ENCODE assay signal across 8 mouse cellular contexts in the genomic region with DNA sequence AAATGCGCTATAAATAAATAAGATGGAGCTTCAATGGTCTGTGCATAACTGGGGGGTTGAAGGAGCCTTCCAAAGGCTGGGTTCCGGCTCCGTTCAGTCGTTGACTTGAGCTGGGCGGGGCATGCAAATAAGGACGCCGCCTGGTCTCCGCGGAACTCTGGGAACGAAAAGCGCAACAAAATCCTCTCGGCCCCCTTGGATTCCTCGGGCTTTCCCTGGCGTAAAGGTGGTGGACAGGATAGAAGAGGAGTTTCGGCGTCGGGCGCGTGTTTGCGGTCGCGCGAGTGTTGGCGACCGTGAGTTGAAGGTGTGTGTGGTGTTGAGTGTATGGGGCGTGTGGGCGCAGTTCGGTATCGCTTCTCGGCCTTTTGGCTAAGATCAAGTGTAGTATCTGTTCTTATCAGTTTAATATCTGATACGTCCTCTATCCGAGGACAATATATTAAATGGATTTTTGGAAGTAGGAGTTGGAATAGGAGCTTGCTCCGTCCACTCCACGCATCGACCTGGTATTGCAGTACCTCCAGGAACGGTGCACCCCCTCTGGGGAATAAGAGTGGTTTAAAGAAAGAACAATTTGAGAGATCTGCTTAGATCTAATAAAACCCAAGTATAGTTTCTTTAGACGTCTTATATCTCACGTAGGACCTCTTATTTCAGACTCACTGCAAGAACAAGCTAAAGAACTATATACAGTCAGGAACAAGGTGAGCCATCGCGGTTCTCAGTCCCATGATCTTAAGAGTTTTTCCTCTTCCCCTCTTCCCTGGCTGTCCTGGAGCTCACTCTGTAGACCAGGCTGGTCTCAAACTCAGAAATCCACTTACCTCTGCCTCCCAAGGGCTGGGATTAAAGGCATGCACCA. TPM values are rescaled to one million over a fixed set of nuclear protein-coding genes. Genes with fewer than 3 reads are reported as not detected.
DNase-seq lines count a peak whose midpoint lies in the region; ATAC-seq and TF ChIP-seq lines count a peak whose summit lies in the region.
"Not testable (repeated sequence)": the region's sequence is repeated elsewhere in the genome, so short reads cannot be mapped to it uniquely, and the experiment has no call there.

No protein-coding gene starts in this region.

- ATAC-seq in embryonic facial prominence, embryonic 15.5 days (ENCODE audit: insufficient number of reproducible peaks, low FRiP score, low TSS enrichment, low read depth), result peak; percentile 92
- ATAC-seq in limb, embryonic 15.5 days (ENCODE audit: insufficient number of reproducible peaks, low FRiP score, low TSS enrichment, low read depth), result peak; percentile 92

- peak overlapping the region; percentile 43 for H3K4me2 ChIP-seq in embryonic facial prominence, embryonic 15.5 days (replicated peaks)
- peak overlapping the region; percentile 42 for H3K4me2 ChIP-seq in limb, embryonic 15.5 days

- not testable (repeated sequence) for H3K4me1 ChIP-seq in bone marrow, adult 2 months (ENCODE audit: control insufficient read depth, insufficient read depth, low read length); embryonic facial prominence, embryonic 15.5 days; limb, embryonic 15.5 days

- DNase-seq in 416B (ENCODE audit: low read depth), result peak; percentile 99
- peak; percentile 70 for DNase-seq in heart, adult 8-10 months (ENCODE audit: low spot score)
- peak; percentile 87 for DNase-seq in kidney, adult 9 months
- DNase-seq in monocyte, adult 2 months (ENCODE audit: low read depth in 1 of 2, low spot score in 2 of 2), result peak; percentile 46 to 77
- peak; percentile 73 to 83 for DNase-seq in spleen, postnatal 36 days (ENCODE audit: low spot score in 2 of 2)

- H3K27me3 ChIP-seq in embryonic facial prominence, embryonic 15.5 days; limb, embryonic 15.5 days: not testable (repeated sequence)

- under 1% methylated on average over 38 of the region's 40 CpGs for WGBS in bone marrow, adult 2 months
- under 1% methylated on average over 39 of the region's 40 CpGs for WGBS in embryonic facial prominence, embryonic 15.5 days
- 1% methylated on average over 38 of the region's 40 CpGs for WGBS in limb, embryonic 15.5 days

- not testable (repeated sequence) for TF ChIP-seq CTCF in bone marrow, adult 2 months (IDR thresholded peaks at IDR 0.05; ENCODE audit: control insufficient read depth, insufficient read depth, low read length)

- H3K4me3 ChIP-seq in bone marrow, adult 2 months (replicated peaks; ENCODE audit: control insufficient read depth, low read depth, low read length), result not testable (repeated sequence)
- peak overlapping the region; percentile 27 for H3K4me3 ChIP-seq in embryonic facial prominence, embryonic 15.5 days (replicated peaks)
- peak overlapping the region; percentile 27 for H3K4me3 ChIP-seq in limb, embryonic 15.5 days

- TF ChIP-seq POLR2A in bone marrow, adult 2 months (IDR thresholded peaks at IDR 0.05; ENCODE audit: borderline replicate concordance, control insufficient read depth, low read depth, low read length), result peak; percentile 55

- H3K9ac ChIP-seq in embryonic facial prominence, embryonic 15.5 days, result peak overlapping the region; percentile 31; the same call in 1 of the 2 replicates
- H3K9ac ChIP-seq in limb, embryonic 15.5 days, result peak overlapping the region; percentile 51; the same call in 1 of the 2 replicates

- H3K9me3 ChIP-seq in embryonic facial prominence, embryonic 15.5 days (replicated peaks); limb, embryonic 15.5 days: not testable (repeated sequence)

- H3K27ac ChIP-seq in bone marrow, adult 2 months (ENCODE audit: control insufficient read depth, insufficient read depth, low read depth, low read length, poor library complexity), result peak overlapping the region; percentile 65
- peak overlapping the region; percentile 94 for H3K27ac ChIP-seq in embryonic facial prominence, embryonic 15.5 days (replicated peaks)
- peak overlapping the region; percentile 96 for H3K27ac ChIP-seq in limb, embryonic 15.5 days

- H3K36me3 ChIP-seq in embryonic facial prominence, embryonic 15.5 days; limb, embryonic 15.5 days: not testable (repeated sequence)

RNA-seq across cellular contexts. Expression of gene Arl4d, which starts 7.2 kb away (rescaled TPM):
- polyA plus RNA-seq in bone marrow, adult 2 months (2011; ENCODE audit: insufficient read depth, insufficient read length, low replicate concordance, missing spikeins), result 0.93 and 5.5 TPM in 2 replicates
- 6.0 and 6.9 TPM in 2 replicates for polyA plus RNA-seq in embryonic facial prominence, embryonic 15.5 days (2015; fragmentation: Nextera tagmentation; extraction: Ambion mirVana)
- 10 to 100 TPM; 21.1 to 30.1 (median 27.0) TPM for total RNA-seq in heart, adult 8-10 months (2022)
- 6.1 and 7.2 TPM in 2 replicates for polyA plus RNA-seq in limb, embryonic 15.5 days (2015; fragmentation: Nextera tagmentation; extraction: Ambion mirVana)

RNA-seq across cellular contexts. Expression of gene Rdm1, which starts 31.1 kb away (rescaled TPM):
- polyA plus RNA-seq in bone marrow, adult 2 months (2011; ENCODE audit: insufficient read depth, insufficient read length, low replicate concordance, missing spikeins), result 17.4 and 57.2 TPM in 2 replicates
- 51.1 and 54.6 TPM in 2 replicates for polyA plus RNA-seq in embryonic facial prominence, embryonic 15.5 days (2015; fragmentation: Nextera tagmentation; extraction: Ambion mirVana)
- 10 to 100 TPM; 47.9 to 60.0 (median 55.8) TPM for total RNA-seq in heart, adult 8-10 months (2022)
- 44.1 and 47.8 TPM in 2 replicates for polyA plus RNA-seq in limb, embryonic 15.5 days (2015; fragmentation: Nextera tagmentation; extraction: Ambion mirVana)

RNA-seq across cellular contexts. Expression of gene Gm11634, which starts 59.1 kb away (rescaled TPM):
- 3.5 TPM in 1 of 2 replicates, not detected in the other for polyA plus RNA-seq in bone marrow, adult 2 months (2011; ENCODE audit: insufficient read depth, insufficient read length, low replicate concordance, missing spikeins)
- polyA plus RNA-seq in embryonic facial prominence, embryonic 15.5 days (2015; fragmentation: Nextera tagmentation; extraction: Ambion mirVana), result not detected in 2 replicates
- total RNA-seq in heart, adult 8-10 months (2022), result not detected
- polyA plus RNA-seq in limb, embryonic 15.5 days (2015; fragmentation: Nextera tagmentation; extraction: Ambion mirVana), result not detected in 2 replicates
